Mouse (Mus musculus): ENCODE results near the gene S100a1. TPM values are rescaled to one million over a fixed set of nuclear protein-coding genes. Genes with fewer than 3 reads are reported as not detected.
A peak's percentile ranks its signal among the peaks of the same experiment; 100 is the strongest.

The S100a1 gene
- total RNA-seq, 1 experiment, result 2.3 TPM

- DNase-seq (ENCODE audit: low read depth, low spot score), result no peak
- H3K27ac ChIP-seq (ENCODE audit: insufficient read depth, low read depth, low read length, poor library complexity, severe bottlenecking), result no peak within 1 kb of the TSS
- no peaks in the 10 kb centered on the region for H3K36me3 ChIP-seq (ENCODE audit: control insufficient read depth, insufficient read depth, low read length, poor library complexity, severe bottlenecking)
- TF ChIP-seq MAFK (IDR thresholded peaks at IDR 0.05; ENCODE audit: insufficient read depth, low read depth, low read length), result no peak
- no peak for TF ChIP-seq CHD2 (IDR thresholded peaks at IDR 0.05; ENCODE audit: low read depth, low read length)
- TF ChIP-seq ZC3H11A (IDR thresholded peaks at IDR 0.05; ENCODE audit: borderline replicate concordance, low read depth, low read length), result no peak
- no peak for TF ChIP-seq ZNF384 (IDR thresholded peaks at IDR 0.05; ENCODE audit: low read depth, low read length)
- TF ChIP-seq HCFC1 (IDR thresholded peaks at IDR 0.05; ENCODE audit: borderline replicate concordance, insufficient read depth, low read length), result no peak
- in situ Hi-C loops (cut with MboI; ENCODE audit: low sequenced_read_pairs in 2 of 2, unreplicated experiment in 2 of 2), result no loop called here
- H3K4me3 ChIP-seq (ENCODE audit: insufficient read depth in 1 of 2, low read depth in 1 of 2, low read length in 2 of 2, poor library complexity in 1 of 2, severe bottlenecking in 1 of 2), result peak within 1 kb of the TSS in 1 of 2 experiments; percentile 17; a peak in 1 of 4 replicates
- H3K9me3 ChIP-seq (ENCODE audit: control insufficient read depth, insufficient read depth, low read depth, low read length), result no peaks in the 10 kb centered on the region
- H3K9ac ChIP-seq (ENCODE audit: insufficient read depth, low read depth, low read length, poor library complexity, severe bottlenecking), result no peak within 1 kb of the TSS
- peaks cover 2 to 8% of the 10 kb centered on the region in 2 experiments; a peak in 2 of 4 replicates for H3K4me1 ChIP-seq (ENCODE audit: control insufficient read depth in 2 of 2, insufficient read depth in 2 of 2, low read length in 2 of 2, poor library complexity in 1 of 2)
Measured at GRCm38 (mm10) chr3:90537141-90537904, 23.1 kb upstream of the S100a1 start, which contains the start of gene S100a16. TSS of gene S100a16 (plus strand) at chr3:90537254.

- Histone ChIP-seq H3K27ac (ENCODE audit: insufficient read depth, low read depth, low read length, poor library complexity, severe bottlenecking) (no peak overlapping the region), H3K36me3 (ENCODE audit: control insufficient read depth, insufficient read depth, low read length, poor library complexity, severe bottlenecking) (no peaks in the 10 kb centered on the region), H3K9me3 (ENCODE audit: control insufficient read depth, insufficient read depth, low read depth, low read length) (no peaks in the 10 kb centered on the region), H3K4me3 (ENCODE audit: insufficient read depth in 1 of 2, low read depth in 1 of 2, low read length in 2 of 2, poor library complexity in 1 of 2, severe bottlenecking in 1 of 2) (no peak overlapping the region), H3K4me1 (ENCODE audit: control insufficient read depth in 2 of 2, insufficient read depth in 2 of 2, low read length in 2 of 2, poor library complexity in 1 of 2) (0 out of 4 replicates have a peak, but pooled peaks cover 0 to 2% of the 10 kb centered on the region in 2 experiments), H3K9ac (ENCODE audit: insufficient read depth, low read depth, low read length, poor library complexity, severe bottlenecking) (no peak overlapping the region)
- in situ Hi-C loops (cut with MboI; ENCODE audit: low sequenced_read_pairs in 2 of 2, unreplicated experiment in 2 of 2), result no loop called here
- TF ChIP-seq HCFC1 (IDR thresholded peaks at IDR 0.05; ENCODE audit: borderline replicate concordance, insufficient read depth, low read length) (no peak), ZNF384 (IDR thresholded peaks at IDR 0.05; ENCODE audit: low read depth, low read length) (no peak), ZC3H11A (IDR thresholded peaks at IDR 0.05; ENCODE audit: borderline replicate concordance, low read depth, low read length) (no peak)
- no peak for DNase-seq (ENCODE audit: low read depth, low spot score)
Measured at GRCm38 (mm10) chr3:90535446-90535845, 21.3 kb upstream of the S100a1 start.

GRCm38 (mm10) chr3:90531713-90532112 is 17.5 kb upstream of the S100a1 start:
- Histone ChIP-seq H3K27ac (ENCODE audit: insufficient read depth, low read depth, low read length, poor library complexity, severe bottlenecking) (no peak overlapping the region), H3K4me1 (ENCODE audit: control insufficient read depth in 2 of 2, insufficient read depth in 2 of 2, low read length in 2 of 2, poor library complexity in 1 of 2) (peaks cover 0 to 1% of the 10 kb centered on the region in 2 experiments; a peak in 2 of 4 replicates), H3K36me3 (ENCODE audit: control insufficient read depth, insufficient read depth, low read length, poor library complexity, severe bottlenecking) (no peaks in the 10 kb centered on the region), H3K9ac (ENCODE audit: insufficient read depth, low read depth, low read length, poor library complexity, severe bottlenecking) (no peak overlapping the region), H3K4me3 (ENCODE audit: insufficient read depth in 1 of 2, low read depth in 1 of 2, low read length in 2 of 2, poor library complexity in 1 of 2, severe bottlenecking in 1 of 2) (no peak overlapping the region), H3K9me3 (ENCODE audit: control insufficient read depth, insufficient read depth, low read depth, low read length) (no peaks in the 10 kb centered on the region)
- no peak for DNase-seq (ENCODE audit: low read depth, low spot score)
- in situ Hi-C loops (cut with MboI; ENCODE audit: low sequenced_read_pairs in 2 of 2, unreplicated experiment in 2 of 2), result no loop called here
- TF ChIP-seq MAFK (IDR thresholded peaks at IDR 0.05; ENCODE audit: insufficient read depth, low read depth, low read length) (no peak), ZC3H11A (IDR thresholded peaks at IDR 0.05; ENCODE audit: borderline replicate concordance, low read depth, low read length) (no peak), CHD2 (IDR thresholded peaks at IDR 0.05; ENCODE audit: low read depth, low read length) (no peak), HCFC1 (IDR thresholded peaks at IDR 0.05; ENCODE audit: borderline replicate concordance, insufficient read depth, low read length) (no peak), ZNF384 (IDR thresholded peaks at IDR 0.05; ENCODE audit: low read depth, low read length) (no peak)

GRCm38 (mm10) chr3:90527291-90527873 is 13.2 kb upstream of the S100a1 start:
- no peaks in the 10 kb centered on the region for H3K9me3 ChIP-seq (ENCODE audit: control insufficient read depth, insufficient read depth, low read depth, low read length)
- no peak for DNase-seq (ENCODE audit: low read depth, low spot score)
- H3K27ac ChIP-seq (ENCODE audit: insufficient read depth, low read depth, low read length, poor library complexity, severe bottlenecking), result no peak overlapping the region
- no peak overlapping the region for H3K4me3 ChIP-seq (ENCODE audit: insufficient read depth in 1 of 2, low read depth in 1 of 2, low read length in 2 of 2, poor library complexity in 1 of 2, severe bottlenecking in 1 of 2)
- TF ChIP-seq MAFK (IDR thresholded peaks at IDR 0.05; ENCODE audit: insufficient read depth, low read depth, low read length) (no peak), HCFC1 (IDR thresholded peaks at IDR 0.05; ENCODE audit: borderline replicate concordance, insufficient read depth, low read length) (no peak), ZNF384 (IDR thresholded peaks at IDR 0.05; ENCODE audit: low read depth, low read length) (no peak), CHD2 (IDR thresholded peaks at IDR 0.05; ENCODE audit: low read depth, low read length) (no peak), ZC3H11A (IDR thresholded peaks at IDR 0.05; ENCODE audit: borderline replicate concordance, low read depth, low read length) (no peak)
- H3K36me3 ChIP-seq (ENCODE audit: control insufficient read depth, insufficient read depth, low read length, poor library complexity, severe bottlenecking), result no peaks in the 10 kb centered on the region
- no peak overlapping the region for H3K9ac ChIP-seq (ENCODE audit: insufficient read depth, low read depth, low read length, poor library complexity, severe bottlenecking)
- in situ Hi-C loops (cut with MboI; ENCODE audit: low sequenced_read_pairs in 2 of 2, unreplicated experiment in 2 of 2), result no loop called here
- peaks cover 0 to 5% of the 10 kb centered on the region in 2 experiments; a peak in 2 of 4 replicates for H3K4me1 ChIP-seq (ENCODE audit: control insufficient read depth in 2 of 2, insufficient read depth in 2 of 2, low read length in 2 of 2, poor library complexity in 1 of 2)

Measured in ES-E14 (cell line).